Mouse (Mus musculus): ENCODE data around the gene Ssr1. TPM values are rescaled to one million over a fixed set of nuclear protein-coding genes. Genes with fewer than 3 reads are reported as not detected.

Ssr1 gene
- polyA plus RNA-seq, 1 experiment from 2014 or later = 67.2 TPM

DNA sequence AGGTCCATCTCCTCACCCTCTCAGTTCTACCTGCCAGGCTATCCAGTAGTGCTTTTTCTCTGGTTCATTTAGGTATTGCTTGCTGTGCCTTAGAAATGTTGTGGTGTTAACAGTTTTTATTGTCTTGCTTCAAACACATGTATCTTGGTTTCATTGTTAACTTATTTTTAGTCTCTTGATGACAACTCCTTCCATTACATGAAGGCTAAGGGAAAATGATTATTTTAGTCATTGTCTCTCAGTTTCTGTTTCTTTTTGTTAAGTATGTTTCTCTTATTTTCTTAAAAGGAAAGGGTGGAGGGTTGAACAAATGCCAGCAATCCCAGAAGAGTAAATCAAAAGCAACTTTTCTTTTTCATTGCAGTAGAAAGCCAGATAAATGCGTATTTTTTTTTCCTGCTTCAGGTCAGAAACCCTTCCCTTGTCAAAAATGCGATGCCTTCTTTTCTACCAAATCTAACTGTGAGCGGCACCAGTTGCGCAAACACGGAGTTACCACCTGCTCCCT is 52.8 kb downstream of the Ssr1 start:
- Histone ChIP-seq H3K4me2 (no peak overlapping the region), H3K4me3 (no peak overlapping the region), H3K27me3 (no peaks in the 10 kb centered on the region), H3K9me3 (peaks cover 5% of the 10 kb centered on the region; the same call in 1 of the 2 replicates), H3K36me3 (no peaks in the 10 kb centered on the region), H3K4me1 (replicated peaks) (no peaks in the 10 kb centered on the region), H3K9ac (no peak overlapping the region), H3K27ac (no peak overlapping the region)
- ATAC-seq (ENCODE audit: low FRiP score) = no peak
- WGBS = 79% methylated on average over 5 of the region's 5 CpGs

DNA sequence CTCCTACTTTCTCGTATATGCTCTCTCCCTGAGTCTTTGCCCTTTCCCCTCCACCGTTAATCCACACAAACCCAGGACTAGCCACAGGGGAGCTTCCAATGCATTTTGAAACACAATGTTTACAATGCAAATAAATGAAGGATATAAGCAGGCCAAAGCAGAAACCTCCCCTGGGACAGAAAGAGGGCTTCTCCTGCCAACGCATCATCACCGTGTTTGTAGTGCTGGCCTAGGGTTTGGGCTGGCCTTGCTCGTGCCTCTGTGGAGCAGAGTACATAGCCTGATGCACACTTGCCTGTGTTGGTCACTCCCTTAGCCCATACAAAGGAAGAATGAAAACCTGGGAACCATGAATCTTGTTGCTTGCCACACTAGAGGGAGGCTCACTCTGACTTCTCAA is 53.4 kb downstream of the Ssr1 start:
- H3K4me2 ChIP-seq = no peak overlapping the region
- ATAC-seq (ENCODE audit: low FRiP score) = no peak
- no peak overlapping the region for H3K9ac ChIP-seq
- H3K27me3 ChIP-seq = no peaks in the 10 kb centered on the region
- H3K9me3 ChIP-seq = peaks cover 5% of the 10 kb centered on the region; the same call in 1 of the 2 replicates
- H3K4me1 ChIP-seq (replicated peaks) = no peaks in the 10 kb centered on the region
- WGBS = 61% methylated on average over 5 of the region's 5 CpGs
- H3K4me3 ChIP-seq = no peak overlapping the region
- H3K27ac ChIP-seq = no peak overlapping the region
- H3K36me3 ChIP-seq = no peaks in the 10 kb centered on the region

DNA sequence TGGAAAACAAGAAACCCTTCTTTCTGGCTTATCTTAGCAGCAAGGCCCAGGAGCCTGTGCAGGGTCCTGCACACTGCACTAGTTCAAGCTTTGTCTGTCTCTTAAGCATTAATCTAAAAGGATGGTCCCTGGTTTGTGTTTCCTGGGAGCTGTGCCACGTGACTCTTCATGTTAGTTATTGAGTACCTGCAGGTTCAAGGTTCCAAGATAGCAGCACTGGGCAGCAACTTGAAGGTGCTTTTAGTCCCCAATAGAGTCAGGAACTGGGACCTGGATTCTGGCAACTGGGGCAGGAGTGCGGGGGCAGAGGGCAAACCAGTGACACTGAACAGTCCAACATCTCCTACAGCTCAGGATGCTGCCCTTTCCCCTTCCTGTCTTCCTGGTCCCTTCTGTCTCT is 53.9 kb downstream of the Ssr1 start:
- Histone ChIP-seq H3K4me1 (replicated peaks) (no peaks in the 10 kb centered on the region), H3K4me2 (no peak overlapping the region), H3K27ac (no peak overlapping the region), H3K27me3 (no peaks in the 10 kb centered on the region), H3K4me3 (no peak overlapping the region), H3K36me3 (no peaks in the 10 kb centered on the region), H3K9me3 (peaks cover 5% of the 10 kb centered on the region; the same call in 1 of the 2 replicates), H3K9ac (no peak overlapping the region)
- no peak for ATAC-seq (ENCODE audit: low FRiP score)
- 89% methylated on average over 2 of the region's 2 CpGs for WGBS

DNA sequence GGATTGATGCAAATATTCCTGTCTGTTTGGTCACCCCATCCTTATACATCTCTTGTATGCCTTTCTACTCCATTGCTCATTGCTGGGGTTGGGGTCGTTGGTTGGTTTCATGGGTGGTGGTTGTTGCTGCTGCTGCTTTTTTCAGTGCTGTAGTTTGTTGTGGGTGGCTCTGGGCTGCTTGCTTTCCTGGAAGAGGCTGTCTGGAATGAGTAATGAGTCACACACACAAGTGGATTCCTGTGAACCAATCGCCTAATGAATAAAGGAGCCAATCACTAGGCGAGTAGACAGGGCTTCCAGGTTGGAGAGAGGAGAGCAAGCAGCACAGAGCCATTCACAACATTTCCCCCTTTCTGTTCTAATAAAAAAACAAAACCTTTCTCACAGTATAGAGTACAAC is 57.7 kb downstream of the Ssr1 start:
- Histone ChIP-seq H3K4me2 (no peak overlapping the region), H3K9me3 (peaks cover 5% of the 10 kb centered on the region; the same call in 1 of the 2 replicates), H3K4me3 (no peak overlapping the region), H3K9ac (no peak overlapping the region), H3K27me3 (no peaks in the 10 kb centered on the region), H3K27ac (no peak overlapping the region), H3K4me1 (replicated peaks) (no peaks in the 10 kb centered on the region), H3K36me3 (no peaks in the 10 kb centered on the region)
- 68% methylated on average over 3 of the region's 3 CpGs for WGBS
- no peak for ATAC-seq (ENCODE audit: low FRiP score)

- no peak overlapping the region for H3K9ac ChIP-seq
- H3K4me1 ChIP-seq (replicated peaks) = no peaks in the 10 kb centered on the region
- ATAC-seq (ENCODE audit: low FRiP score) = no peak
- no peak overlapping the region for H3K4me3 ChIP-seq
- H3K27me3 ChIP-seq = no peaks in the 10 kb centered on the region
- H3K27ac ChIP-seq = no peak overlapping the region
- peaks cover 5% of the 10 kb centered on the region; the same call in 1 of the 2 replicates for H3K9me3 ChIP-seq
- 63% methylated on average over 8 of the region's 8 CpGs for WGBS
- H3K4me2 ChIP-seq = no peak overlapping the region
- peaks cover 10% of the 10 kb centered on the region; the same call in 1 of the 2 replicates for H3K36me3 ChIP-seq
These were observed 59.1 kb downstream of the Ssr1 start for GRCm38 (mm10) chr13:37934920-37935319.

GRCm38 (mm10) chr13:37934075-37934474 is 59.9 kb downstream of the Ssr1 start:
- Histone ChIP-seq H3K9ac (no peak overlapping the region), H3K4me1 (replicated peaks) (no peaks in the 10 kb centered on the region), H3K27ac (no peak overlapping the region), H3K36me3 (peaks cover 13% of the 10 kb centered on the region; the same call in 1 of the 2 replicates), H3K4me2 (no peak overlapping the region), H3K9me3 (peaks cover 4% of the 10 kb centered on the region; the same call in 1 of the 2 replicates), H3K4me3 (no peak overlapping the region), H3K27me3 (no peaks in the 10 kb centered on the region)
- no peak for ATAC-seq (ENCODE audit: low FRiP score)
- WGBS = 89% methylated on average over 4 of the region's 4 CpGs

- Histone ChIP-seq H3K4me3 (no peak overlapping the region), H3K27ac (no peak overlapping the region), H3K4me1 (replicated peaks) (no peaks in the 10 kb centered on the region), H3K9me3 (no peaks in the 10 kb centered on the region), H3K4me2 (no peak overlapping the region), H3K9ac (no peak overlapping the region), H3K27me3 (no peaks in the 10 kb centered on the region), H3K36me3 (peaks cover 13% of the 10 kb centered on the region; the same call in 1 of the 2 replicates)
- 76% methylated on average over 27 of the region's 27 CpGs for WGBS
- no peak for ATAC-seq (ENCODE audit: low FRiP score)
These were observed 62.7 kb downstream of the Ssr1 start for GRCm38 (mm10) chr13:37931210-37931922.

GRCm38 (mm10) chr13:37930621-37931020 is 63.4 kb downstream of the Ssr1 start:
- WGBS = 93% methylated on average over 23 of the region's 23 CpGs
- Histone ChIP-seq H3K27me3 (no peaks in the 10 kb centered on the region), H3K36me3 (peaks cover 13% of the 10 kb centered on the region; the same call in 1 of the 2 replicates), H3K9me3 (no peaks in the 10 kb centered on the region), H3K4me1 (replicated peaks) (no peaks in the 10 kb centered on the region), H3K9ac (no peak overlapping the region), H3K4me3 (no peak overlapping the region), H3K27ac (no peak overlapping the region), H3K4me2 (no peak overlapping the region)
- no peak for ATAC-seq (ENCODE audit: low FRiP score)

DNA sequence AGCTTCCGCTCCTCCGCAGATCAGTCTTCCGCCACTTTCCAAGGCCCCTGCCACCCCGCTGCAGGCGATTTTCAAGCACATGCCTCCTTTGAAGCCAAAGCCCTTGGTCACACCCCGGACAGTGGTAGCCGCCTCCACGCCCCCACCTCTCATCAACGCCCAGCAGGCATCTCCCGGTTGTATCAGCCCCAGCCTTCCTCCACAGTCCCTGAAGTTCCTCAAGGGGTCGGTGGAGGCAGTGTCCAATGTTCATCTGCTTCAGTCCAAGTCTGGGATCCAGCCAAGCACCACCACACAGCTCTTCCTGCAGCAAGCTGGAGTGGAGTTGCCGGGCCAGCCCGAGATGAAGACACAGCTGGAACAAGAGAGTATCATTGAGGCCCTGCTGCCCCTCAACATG is 63.9 kb downstream of the Ssr1 start:
- WGBS = 89% methylated on average over 13 of the region's 13 CpGs
- no peak for ATAC-seq (ENCODE audit: low FRiP score)
- H3K9me3 ChIP-seq = no peaks in the 10 kb centered on the region
- no peak overlapping the region for H3K27ac ChIP-seq
- H3K27me3 ChIP-seq = no peaks in the 10 kb centered on the region
- no peaks in the 10 kb centered on the region for H3K4me1 ChIP-seq (replicated peaks)
- H3K4me3 ChIP-seq = no peak overlapping the region
- H3K9ac ChIP-seq = no peak overlapping the region
- H3K36me3 ChIP-seq = peaks cover 13% of the 10 kb centered on the region; the same call in 1 of the 2 replicates
- no peak overlapping the region for H3K4me2 ChIP-seq

DNA sequence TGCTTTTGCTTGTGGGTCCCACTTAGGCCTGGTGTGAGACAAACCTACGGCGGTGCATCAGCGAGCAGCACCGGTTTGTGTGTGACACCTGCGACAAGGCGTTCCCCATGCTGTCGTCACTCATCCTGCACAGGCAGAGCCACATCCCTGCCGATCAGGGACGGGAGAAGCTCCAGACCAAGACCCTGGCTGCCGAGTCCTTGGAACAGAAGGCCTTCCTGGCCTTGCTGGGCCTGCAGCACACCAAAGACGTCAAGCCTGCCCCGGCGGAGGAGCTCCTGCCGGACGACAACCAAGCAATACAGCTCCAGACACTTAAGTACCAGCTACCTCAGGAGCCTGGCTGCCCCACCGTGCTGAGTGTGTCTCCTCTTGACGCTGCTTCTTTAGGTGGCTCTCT is 64.5 kb downstream of the Ssr1 start:
- no peaks in the 10 kb centered on the region for H3K9me3 ChIP-seq
- no peak overlapping the region for H3K4me3 ChIP-seq
- peaks cover 13% of the 10 kb centered on the region; the same call in 1 of the 2 replicates for H3K36me3 ChIP-seq
- no peak overlapping the region for H3K27ac ChIP-seq
- 94% methylated on average over 17 of the region's 17 CpGs for WGBS
- no peaks in the 10 kb centered on the region for H3K27me3 ChIP-seq
- H3K9ac ChIP-seq = no peak overlapping the region
- no peak for ATAC-seq (ENCODE audit: low FRiP score)
- H3K4me1 ChIP-seq (replicated peaks) = no peaks in the 10 kb centered on the region
- H3K4me2 ChIP-seq = no peak overlapping the region

DNA sequence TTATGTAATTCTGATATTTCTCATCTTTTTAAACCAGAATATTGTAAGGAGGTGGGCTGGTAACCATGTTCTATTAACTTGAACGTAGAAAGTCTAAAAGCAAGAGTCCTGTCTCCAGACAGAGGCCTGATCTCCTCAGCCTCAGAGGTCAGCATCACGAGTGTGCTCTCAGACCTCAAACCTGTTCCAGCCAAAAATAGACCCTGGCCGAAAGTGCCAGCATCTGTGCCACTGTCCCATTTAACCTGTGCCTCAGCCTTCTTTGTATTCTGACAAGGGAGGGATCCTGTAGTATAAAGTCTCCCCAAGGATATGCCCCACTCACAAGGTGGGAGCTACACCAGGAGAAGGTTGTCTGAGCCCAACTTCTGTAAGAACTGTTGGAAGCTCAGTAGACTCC is 67.6 kb downstream of the Ssr1 start:
- no peak for ATAC-seq (ENCODE audit: low FRiP score)
- Histone ChIP-seq H3K27me3 (no peaks in the 10 kb centered on the region), H3K9ac (no peak overlapping the region), H3K27ac (no peak overlapping the region), H3K4me1 (replicated peaks) (no peaks in the 10 kb centered on the region), H3K4me3 (no peak overlapping the region), H3K4me2 (no peak overlapping the region), H3K9me3 (no peaks in the 10 kb centered on the region), H3K36me3 (peaks cover 13% of the 10 kb centered on the region; the same call in 1 of the 2 replicates)
- WGBS = 94% methylated on average over 3 of the region's 3 CpGs

GRCm38 (mm10) chr13:37924461-37924948 is 69.5 kb downstream of the Ssr1 start:
- Histone ChIP-seq H3K36me3 (no peaks in the 10 kb centered on the region), H3K4me2 (no peak overlapping the region), H3K9ac (no peak overlapping the region), H3K9me3 (no peaks in the 10 kb centered on the region), H3K4me1 (replicated peaks) (no peaks in the 10 kb centered on the region), H3K4me3 (no peak overlapping the region), H3K27ac (no peak overlapping the region), H3K27me3 (no peaks in the 10 kb centered on the region)
- 83% methylated on average over 4 of the region's 4 CpGs for WGBS
- ATAC-seq (ENCODE audit: low FRiP score) = no peak

Measured in hindbrain, embryonic 13.5 days (tissue).